Mouse (Mus musculus) urinary bladder, adult 18-20 months (tissue): Measurements from ENCODE around the gene Lrrc27.

Source experiments
- DNase-seq, 2 experiments: peaks; one replicate each; pipeline ENCODE4 v3.0.0; 2022; ENCODE audit warnings: low spot score in 2 of 2, mixed read lengths in 2 of 2

The Lrrc27 gene

GRCm38 (mm10) chr7:139212754-139213745 is at the start of gene Lrrc27, which contains the start of gene Stk32c:
Lrrc27 (plus strand) TSS chr7:139212988.
Stk32c (minus strand) TSS chr7:139213307.
- DNase-seq: peak; percentile 96 to 98

- no peak for DNase-seq
Measured at GRCm38 (mm10) chr7:139164410-139164809, 48.4 kb upstream of the Lrrc27 start.

- DNase-seq: no peak
Measured at GRCm38 (mm10) chr7:139169143-139169542, 43.6 kb upstream of the Lrrc27 start.

- DNase-seq: no peak
Measured at GRCm38 (mm10) chr7:139179299-139179698, 33.5 kb upstream of the Lrrc27 start.

GRCm38 (mm10) chr7:139180058-139180457 is 32.7 kb upstream of the Lrrc27 start:
- DNase-seq: no peak

GRCm38 (mm10) chr7:139184396-139184795 is 28.4 kb upstream of the Lrrc27 start:
- DNase-seq: no peak

GRCm38 (mm10) chr7:139184846-139185245 is 27.9 kb upstream of the Lrrc27 start:
- DNase-seq: no peak

GRCm38 (mm10) chr7:139185971-139186370 is 26.8 kb upstream of the Lrrc27 start:
- DNase-seq: no peak

GRCm38 (mm10) chr7:139186436-139186835 is 26.4 kb upstream of the Lrrc27 start:
- DNase-seq: no peak

- no peak for DNase-seq
Measured at GRCm38 (mm10) chr7:139187277-139187676, 25.5 kb upstream of the Lrrc27 start.

GRCm38 (mm10) chr7:139187771-139188633 is 24.8 kb upstream of the Lrrc27 start:
- DNase-seq: peak; percentile 57 to 72

- no peak for DNase-seq
Measured at GRCm38 (mm10) chr7:139188634-139189207, 24.1 kb upstream of the Lrrc27 start.

GRCm38 (mm10) chr7:139190616-139191015 is 22.2 kb upstream of the Lrrc27 start:
- no peak for DNase-seq

- DNase-seq: no peak
Measured at GRCm38 (mm10) chr7:139191619-139192018, 21.2 kb upstream of the Lrrc27 start.

- DNase-seq: no peak
Measured at GRCm38 (mm10) chr7:139197022-139197421, 15.8 kb upstream of the Lrrc27 start.

- DNase-seq: no peak
Measured at GRCm38 (mm10) chr7:139200108-139200507, 12.7 kb upstream of the Lrrc27 start.

GRCm38 (mm10) chr7:139201209-139201608 is 11.6 kb upstream of the Lrrc27 start:
- no peak for DNase-seq

- DNase-seq: no peak
Measured at GRCm38 (mm10) chr7:139208023-139208772, 4.6 kb upstream of the Lrrc27 start.

GRCm38 (mm10) chr7:139208773-139209095 is 4.1 kb upstream of the Lrrc27 start:
- no peak for DNase-seq

GRCm38 (mm10) chr7:139211761-139212160 is 1.0 kb upstream of the Lrrc27 start:
- no peak for DNase-seq

- no peak for DNase-seq
Measured at GRCm38 (mm10) chr7:139213751-139214150, 963 bp downstream of the Lrrc27 start.
